Mouse (Mus musculus) hematopoietic stem cell, adult 5-6 weeks (primary cell): ENCODE results near the gene Ampd3. TPM values are rescaled to one million over a fixed set of nuclear protein-coding genes. Genes with fewer than 3 reads are reported as not detected.

Experiments
- ATAC-seq, 2 experiments: fragments of 125-278 bp in 1 of 2; replicated peaks in 1 of 2; 2 replicates each; pipeline ENCODE4 v1.8.0; 2016 to 2017; ENCODE audit warnings: inconsistent platforms in 2 of 2, mild to moderate bottlenecking in 2 of 2, moderate number of reproducible peaks in 2 of 2, low read depth in 1 of 2, moderate TSS enrichment in 1 of 2; ENCODE audit not compliant: low FRiP score in 2 of 2, poor library complexity in 2 of 2, severe bottlenecking in 2 of 2, insufficient read depth in 1 of 2, low TSS enrichment in 1 of 2
- total RNA-seq: library from RNA; stranded (forward); fragments of 172-1452, 232-1000 nt; gene quantifications from 2 replicates; pipeline ENCODE4 v1.2.3, GENCODE M21; 2017

Gene Ampd3
- total RNA-seq, 1 experiment from 2014 or later, result 4.4 TPM

DNA sequence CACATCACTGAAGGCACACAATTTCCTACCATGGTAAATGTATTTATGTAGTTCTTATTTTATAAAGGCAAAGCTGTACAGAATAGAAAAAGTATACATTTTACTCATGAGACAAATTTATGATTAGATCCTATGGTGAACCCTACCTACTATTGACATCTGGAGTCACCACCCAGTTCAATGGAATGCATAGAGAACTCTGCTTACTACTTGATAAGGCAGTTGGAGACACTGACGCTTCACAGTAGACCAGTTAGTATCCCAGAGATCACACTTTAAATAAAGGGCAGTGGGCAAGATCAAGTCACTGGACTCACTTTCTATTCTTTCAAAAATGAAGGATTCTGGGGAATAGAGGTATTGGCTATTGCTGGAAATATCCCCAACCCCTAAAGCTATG, 46.0 kb downstream of the Ampd3 start:
- no peak for ATAC-seq

DNA sequence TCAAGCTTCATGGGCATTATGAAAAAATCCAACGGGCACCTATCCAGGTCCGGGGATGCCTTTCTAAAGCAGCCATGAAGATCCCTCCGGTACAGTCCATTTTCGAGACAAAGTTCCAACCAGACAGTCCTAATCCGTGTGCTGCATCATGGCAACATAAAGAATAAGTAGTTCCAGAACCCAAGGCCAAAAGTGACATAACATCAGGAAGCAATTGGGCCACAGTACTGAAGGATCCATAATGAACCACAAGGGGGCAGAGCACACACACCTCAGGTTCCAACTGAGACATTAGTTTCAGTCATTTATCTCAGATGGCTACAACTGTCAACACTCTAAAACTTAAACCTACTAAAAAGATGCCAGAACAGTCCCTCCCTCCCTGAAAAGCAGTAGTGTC, 48.0 kb downstream of the Ampd3 start:
- ATAC-seq, result peak; percentile 65 to 75

GRCm38 (mm10) chr7:110818206-110818605, 50.2 kb downstream of the Ampd3 start:
- ATAC-seq, result no peak

DNA sequence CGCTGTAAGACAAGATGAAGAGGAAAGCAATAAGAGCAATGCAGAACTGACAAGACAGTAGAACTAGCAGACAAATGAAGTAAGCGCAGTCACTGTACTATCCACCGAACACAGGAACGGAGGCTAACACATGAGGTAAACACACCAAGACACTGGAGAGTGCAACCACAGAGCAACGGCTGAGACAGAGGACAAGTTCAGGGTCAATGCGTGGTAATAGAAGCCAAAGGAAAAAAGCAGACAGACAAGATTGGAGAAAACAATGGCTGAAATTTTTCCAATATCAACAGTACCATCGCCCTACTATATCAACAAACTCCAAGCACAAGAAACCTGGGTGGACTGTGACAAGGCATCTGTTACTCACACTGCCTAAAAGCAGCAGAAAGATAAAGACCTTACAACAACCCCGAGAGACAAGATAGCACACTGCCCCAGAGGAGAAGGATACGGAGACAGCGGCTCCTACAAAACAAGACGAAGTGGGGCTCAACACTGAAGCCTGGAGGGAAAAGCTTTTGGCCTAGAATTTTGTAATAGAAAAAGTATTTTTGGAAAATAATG, 50.9 kb downstream of the Ampd3 start:
- no peak for ATAC-seq

DNA sequence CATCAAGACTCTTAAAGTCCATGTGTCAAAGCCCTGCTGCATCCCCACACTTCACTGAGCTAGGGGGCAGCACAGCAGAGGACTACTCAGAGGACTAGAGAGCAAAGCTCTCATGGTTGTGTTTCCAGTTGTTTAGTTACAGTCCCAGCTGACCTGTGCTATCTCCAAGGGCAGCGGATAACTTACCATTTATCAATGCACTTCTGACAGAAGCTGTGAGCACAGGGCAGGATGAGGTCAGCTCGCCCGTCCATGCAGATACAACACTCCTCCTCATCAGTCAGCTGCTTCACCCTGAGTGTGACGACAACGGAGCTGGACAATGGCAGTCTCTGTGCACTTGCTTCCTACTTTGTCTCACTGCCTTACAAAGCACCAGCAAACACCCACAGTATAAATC, 53.1 kb downstream of the Ampd3 start:
- no peak for ATAC-seq

GRCm38 (mm10) chr7:110821653-110822052, 53.6 kb downstream of the Ampd3 start:
- no peak for ATAC-seq

DNA sequence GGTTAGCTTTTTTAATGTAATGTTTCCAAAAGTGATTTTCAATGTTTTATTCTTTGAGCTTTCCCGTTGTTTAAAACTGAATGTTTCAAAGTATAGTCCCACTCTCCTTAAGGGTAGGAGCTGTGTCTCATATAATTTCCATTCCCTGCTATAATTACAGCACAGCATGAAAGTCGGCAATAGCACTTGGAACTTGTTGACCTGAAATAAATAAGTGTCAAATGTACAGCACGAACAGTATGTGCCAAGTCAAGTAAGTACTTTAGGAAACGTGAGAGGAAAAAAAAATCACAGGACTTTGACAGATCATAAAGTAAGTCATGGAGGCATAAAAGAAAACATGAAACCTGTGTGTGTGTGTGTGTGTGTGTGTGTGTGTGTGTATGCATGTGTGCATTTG, 54.0 kb downstream of the Ampd3 start:
- no peak for ATAC-seq

DNA sequence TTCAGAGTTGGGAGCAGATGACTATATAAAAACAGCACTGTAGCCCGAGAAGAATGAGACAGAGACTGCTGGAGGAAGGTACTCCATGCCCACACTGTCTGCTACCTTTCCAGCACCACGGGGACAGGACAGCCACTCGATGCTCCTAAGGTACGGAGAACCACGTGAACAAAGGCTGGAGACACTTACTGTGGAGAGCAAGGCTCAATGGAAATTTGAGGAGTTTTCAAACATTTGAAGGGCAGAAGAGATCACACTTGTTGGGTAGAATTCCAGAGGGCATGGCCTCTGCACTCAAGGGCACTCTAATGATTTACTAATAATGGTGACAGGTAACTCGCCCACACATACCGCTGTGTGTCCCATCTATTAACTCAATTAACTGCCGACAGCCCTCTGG, 55.1 kb downstream of the Ampd3 start:
- ATAC-seq, result no peak

- peak; percentile 58 to 77 for ATAC-seq
These were observed 55.6 kb downstream of the Ampd3 start for GRCm38 (mm10) chr7:110823593-110823992.

DNA sequence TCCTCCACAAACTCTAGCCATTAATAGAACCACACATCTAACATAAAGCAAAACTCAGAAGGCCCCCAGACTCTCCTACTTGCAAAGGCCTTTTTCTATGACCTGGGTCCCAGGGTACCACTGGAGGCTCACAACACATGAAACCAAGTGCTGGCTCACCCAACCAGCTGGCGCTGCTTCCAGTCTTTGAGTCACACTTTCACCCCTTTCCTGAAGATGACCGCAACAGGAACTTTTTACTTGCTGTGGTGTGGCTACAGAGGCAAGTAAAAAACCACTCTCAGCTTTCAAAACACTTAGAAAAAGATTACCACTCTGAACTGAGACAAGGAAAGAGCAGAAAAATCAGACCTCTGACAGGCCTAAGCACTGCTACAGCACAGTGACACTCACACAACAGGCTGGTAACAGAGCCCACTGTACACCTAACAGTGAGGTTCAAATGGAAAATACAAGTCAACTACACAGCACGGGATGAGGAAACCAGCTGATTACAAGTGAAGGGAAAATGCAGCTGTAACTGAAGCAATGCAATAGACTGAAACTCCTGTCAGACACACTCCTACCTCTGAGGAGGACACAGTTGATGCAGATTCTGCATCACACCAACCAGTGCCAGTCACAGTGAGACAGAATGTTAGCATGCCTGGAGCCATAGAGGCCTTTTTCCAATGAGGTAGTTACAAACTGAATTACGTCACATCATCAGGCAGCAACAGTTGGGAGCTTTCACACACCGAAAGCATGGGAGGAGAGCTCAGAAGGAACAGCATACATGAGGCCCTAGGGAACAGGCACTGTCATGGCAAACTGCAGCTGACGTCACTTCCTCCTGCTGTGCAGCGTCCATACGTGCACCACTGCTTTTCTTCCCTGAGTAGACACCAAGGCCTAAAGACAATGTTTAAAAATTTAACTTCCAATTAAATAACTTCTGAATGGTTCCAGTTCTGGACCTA, 56.3 kb downstream of the Ampd3 start:
- ATAC-seq, result peak; percentile 91 to 94

DNA sequence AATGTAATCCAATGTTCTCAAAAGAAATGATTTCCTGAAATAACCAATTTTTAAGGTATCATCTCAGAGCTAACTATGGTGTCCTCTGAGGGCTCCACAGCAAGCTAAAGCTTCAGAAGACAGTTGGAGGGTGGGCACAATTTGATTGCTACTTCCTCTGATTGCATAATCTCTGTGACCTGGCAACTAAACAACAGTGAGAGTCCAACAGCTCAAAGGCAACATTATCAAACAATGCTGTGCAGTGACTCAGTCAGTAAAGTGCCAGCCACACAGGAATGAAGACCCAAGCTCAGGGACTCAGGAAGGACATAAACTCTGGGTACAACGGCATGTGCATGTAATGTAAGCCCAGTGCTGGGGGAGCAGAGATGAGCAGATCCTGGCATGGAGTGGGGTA, 65.0 kb downstream of the Ampd3 start:
- peak; percentile 33 to 49; a peak in 1 of 4 replicates for ATAC-seq

- no peak for ATAC-seq
These were observed 66.0 kb downstream of the Ampd3 start for GRCm38 (mm10) chr7:110834018-110834417.

- ATAC-seq, result peak; percentile 89 to 96
These were observed 66.5 kb downstream of the Ampd3 start for GRCm38 (mm10) chr7:110834522-110834921.

DNA sequence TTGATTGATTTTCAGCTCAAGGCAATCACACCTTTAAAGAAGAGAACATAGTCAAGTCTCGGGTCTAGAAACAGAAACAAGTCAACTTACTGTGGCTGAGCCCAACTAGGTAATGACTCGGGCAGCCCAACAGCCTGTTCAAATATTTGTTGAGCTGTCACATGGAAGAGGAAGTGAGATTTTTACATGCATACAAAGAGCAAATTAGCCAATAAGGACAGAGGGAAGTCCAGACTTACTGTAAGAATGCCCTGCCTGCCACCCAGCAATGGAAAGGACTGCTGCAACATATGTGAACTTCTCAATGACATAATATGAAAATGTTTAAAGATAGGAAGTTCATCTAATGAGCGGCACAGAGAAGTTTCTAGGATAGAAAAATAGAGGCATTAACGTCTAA, 72.3 kb downstream of the Ampd3 start:
- peak; percentile 82 to 86 for ATAC-seq

DNA sequence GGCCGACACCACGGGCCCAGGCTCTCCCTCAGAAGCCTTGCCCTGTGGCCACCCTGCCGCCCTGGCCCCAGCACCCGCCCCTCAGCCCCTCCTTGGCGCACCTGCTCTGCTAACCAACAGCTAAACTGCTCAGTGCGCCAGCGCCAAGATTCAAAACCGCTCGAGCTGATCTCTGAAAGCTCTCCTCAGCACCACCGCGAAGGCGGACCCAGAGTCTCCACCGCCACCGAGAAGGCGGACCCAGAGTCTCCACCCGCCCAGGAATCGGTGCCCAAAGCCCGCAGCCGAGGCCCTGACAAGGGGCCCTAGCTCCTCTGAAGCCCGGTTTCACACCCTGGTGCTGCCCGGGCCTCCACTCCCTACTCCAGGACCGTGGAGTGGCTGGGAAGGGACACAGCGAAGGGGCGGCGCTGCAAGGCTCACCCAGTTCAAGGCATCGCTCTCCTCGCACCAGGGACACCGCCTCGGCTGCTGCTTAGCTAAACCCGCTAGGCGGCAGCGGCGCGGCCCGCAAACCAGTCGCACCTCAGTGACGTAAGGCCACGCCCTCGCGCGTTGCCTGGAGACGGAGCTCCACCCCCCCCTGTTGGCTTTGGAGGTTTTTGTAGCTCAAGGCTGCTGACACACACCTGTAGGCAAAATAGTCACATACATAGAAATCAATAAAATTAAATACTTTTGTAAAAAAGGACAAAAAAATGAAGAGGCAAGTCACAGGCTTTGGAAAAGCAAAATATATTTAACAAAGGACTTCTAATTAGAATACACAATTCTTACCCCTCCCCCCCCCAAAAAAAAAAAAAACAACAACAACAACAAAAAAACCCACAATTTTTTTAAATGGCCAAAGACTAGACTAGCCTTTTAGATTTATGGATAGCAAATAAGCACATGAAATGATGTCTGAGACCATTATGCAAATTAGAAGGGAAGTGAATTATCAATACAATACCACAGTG, 76.2 kb downstream of the Ampd3 start, which contains the start of gene Rnf141:
Gene Rnf141, minus strand, starts transcription at position 542 of the 959 bp plus-strand sequence.
- peak; percentile 88 for ATAC-seq

DNA sequence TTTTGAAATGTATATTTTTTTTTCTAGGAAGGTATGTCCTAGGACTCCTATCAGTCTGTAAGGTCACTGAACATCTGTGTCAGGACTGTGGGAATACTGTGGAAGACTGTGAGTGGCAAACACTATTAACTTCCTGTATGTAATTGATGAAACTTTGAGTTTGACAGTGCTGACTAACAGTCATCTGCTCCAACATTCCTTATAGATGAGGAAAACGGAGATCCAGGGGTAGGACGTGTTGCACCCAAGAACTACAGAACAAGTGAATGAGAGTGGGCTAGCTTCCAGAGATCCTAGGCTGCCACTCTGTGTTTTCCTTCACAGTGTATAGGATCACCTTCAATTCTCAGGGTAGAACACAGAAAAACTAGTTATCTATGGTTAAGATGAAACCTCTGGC, 79.3 kb downstream of the Ampd3 start:
- no peak for ATAC-seq

- ATAC-seq, result no peak
These were observed 80.4 kb downstream of the Ampd3 start for GRCm38 (mm10) chr7:110848371-110848770.
